Mouse (Mus musculus): ENCODE measurements at regions not wholly inside any gene's neighbourhood (a gene's known extent, or its start where the extent isn't known, plus 50 kb on each side); places are given as distances from the start of the nearest gene placed in this dataset.

- WGBS: 68% methylated on average over 13 of the region's 13 CpGs
- Histone ChIP-seq H3K27ac (ENCODE audit: low read depth, low read length) (no peak overlapping the region), H3K4me1 (ENCODE audit: insufficient read depth, low read length) (no peaks in the 10 kb centered on the region), H3K27me3 (ENCODE audit: insufficient read depth, low read length) (no peaks in the 10 kb centered on the region), H3K36me3 (ENCODE audit: insufficient read depth, low read length) (no peaks in the 10 kb centered on the region), H3K4me3 (ENCODE audit: low read depth, low read length) (no peak overlapping the region), H3K9me3 (ENCODE audit: low read length) (no peaks in the 10 kb centered on the region), H3K4me2 (ENCODE audit: low read depth, low read length, poor library complexity, severe bottlenecking) (no peak overlapping the region), H3K9ac (replicated peaks; ENCODE audit: low read length, poor library complexity, severe bottlenecking) (no peak overlapping the region)
- TF ChIP-seq CTCF (IDR thresholded peaks at IDR 0.05): no peak
- ATAC-seq (ENCODE audit: low FRiP score) (no peak), DNase-seq (ENCODE audit: low spot score) (no peak)
Observed at GRCm38 (mm10) chr10:24395999-24396784, 172.9 kb downstream of the Moxd1 start.

- WGBS: 80% methylated on average over 2 of the region's 2 CpGs
- H3K4me1 ChIP-seq (ENCODE audit: insufficient read depth, low read length): no peaks in the 10 kb centered on the region
- ATAC-seq (ENCODE audit: low FRiP score) (no peak), DNase-seq (ENCODE audit: low spot score) (no peak)
- no peak overlapping the region for H3K4me2 ChIP-seq (ENCODE audit: low read depth, low read length, poor library complexity, severe bottlenecking)
- H3K36me3 ChIP-seq (ENCODE audit: insufficient read depth, low read length): no peaks in the 10 kb centered on the region
- TF ChIP-seq CTCF (IDR thresholded peaks at IDR 0.05): no peak
- no peak overlapping the region for H3K27ac ChIP-seq (ENCODE audit: low read depth, low read length)
- no peak overlapping the region for H3K4me3 ChIP-seq (ENCODE audit: low read depth, low read length)
- H3K9me3 ChIP-seq (ENCODE audit: low read length): no peaks in the 10 kb centered on the region
- no peaks in the 10 kb centered on the region for H3K27me3 ChIP-seq (ENCODE audit: insufficient read depth, low read length)
- H3K9ac ChIP-seq (replicated peaks; ENCODE audit: low read length, poor library complexity, severe bottlenecking): no peak overlapping the region
Observed at GRCm38 (mm10) chr10:24397125-24397524, 173.8 kb downstream of the Moxd1 start.

GRCm38 (mm10) chr10:24404851-24405250 is 181.5 kb downstream of the Moxd1 start:
- Histone ChIP-seq H3K36me3 (ENCODE audit: insufficient read depth, low read length) (no peaks in the 10 kb centered on the region), H3K27ac (ENCODE audit: low read depth, low read length) (no peak overlapping the region), H3K4me1 (ENCODE audit: insufficient read depth, low read length) (peaks cover 6% of the 10 kb centered on the region; the same call in 1 of the 2 replicates), H3K9me3 (ENCODE audit: low read length) (no peaks in the 10 kb centered on the region), H3K9ac (replicated peaks; ENCODE audit: low read length, poor library complexity, severe bottlenecking) (no peak overlapping the region), H3K4me2 (ENCODE audit: low read depth, low read length, poor library complexity, severe bottlenecking) (no peak overlapping the region), H3K4me3 (ENCODE audit: low read depth, low read length) (no peak overlapping the region), H3K27me3 (ENCODE audit: insufficient read depth, low read length) (no peaks in the 10 kb centered on the region)
- TF ChIP-seq CTCF (IDR thresholded peaks at IDR 0.05): no peak
- ATAC-seq (ENCODE audit: low FRiP score) (no peak), DNase-seq (ENCODE audit: low spot score) (peak; percentile 13)
- 41% methylated on average over 4 of the region's 4 CpGs for WGBS

- WGBS: 34% methylated on average over 3 of the region's 3 CpGs
Observed at GRCm38 (mm10) chr10:24406953-24407352, 183.6 kb downstream of the Moxd1 start.

GRCm38 (mm10) chr10:24407411-24408227 is 184.3 kb downstream of the Moxd1 start:
- Histone ChIP-seq H3K4me1 (ENCODE audit: insufficient read depth, low read length) (peaks cover 6% of the 10 kb centered on the region; the same call in 1 of the 2 replicates), H3K4me3 (ENCODE audit: low read depth, low read length) (no peak overlapping the region), H3K27ac (ENCODE audit: low read depth, low read length) (no peak overlapping the region), H3K36me3 (ENCODE audit: insufficient read depth, low read length) (no peaks in the 10 kb centered on the region), H3K27me3 (ENCODE audit: insufficient read depth, low read length) (no peaks in the 10 kb centered on the region), H3K9me3 (ENCODE audit: low read length) (no peaks in the 10 kb centered on the region), H3K9ac (replicated peaks; ENCODE audit: low read length, poor library complexity, severe bottlenecking) (no peak overlapping the region), H3K4me2 (ENCODE audit: low read depth, low read length, poor library complexity, severe bottlenecking) (no peak overlapping the region)
- no peak for DNase-seq (ENCODE audit: low spot score)
- no peak for TF ChIP-seq CTCF (IDR thresholded peaks at IDR 0.05)
- 19% methylated on average over 6 of the region's 6 CpGs for WGBS
- no peak; the same call in 1 of the 2 replicates for ATAC-seq (ENCODE audit: low FRiP score)

More at GRCm38 (mm10) chr10:24406953-24407352, 183.6 kb downstream of the Moxd1 start:
- Histone ChIP-seq H3K27ac (ENCODE audit: low read depth, low read length) (no peak overlapping the region), H3K4me3 (ENCODE audit: low read depth, low read length) (no peak overlapping the region), H3K9me3 (ENCODE audit: low read length) (no peaks in the 10 kb centered on the region), H3K9ac (replicated peaks; ENCODE audit: low read length, poor library complexity, severe bottlenecking) (no peak overlapping the region), H3K4me1 (ENCODE audit: insufficient read depth, low read length) (peaks cover 6% of the 10 kb centered on the region; the same call in 1 of the 2 replicates), H3K27me3 (ENCODE audit: insufficient read depth, low read length) (no peaks in the 10 kb centered on the region), H3K36me3 (ENCODE audit: insufficient read depth, low read length) (no peaks in the 10 kb centered on the region), H3K4me2 (ENCODE audit: low read depth, low read length, poor library complexity, severe bottlenecking) (no peak overlapping the region)
- no peak for DNase-seq (ENCODE audit: low spot score)
- no peak for TF ChIP-seq CTCF (IDR thresholded peaks at IDR 0.05)
- no peak for ATAC-seq (ENCODE audit: low FRiP score)

GRCm38 (mm10) chr10:24409976-24410375 is 185.3 kb upstream of the Ccn2 start:
- H3K36me3 ChIP-seq (ENCODE audit: insufficient read depth, low read length): no peaks in the 10 kb centered on the region
- WGBS: 53% methylated on average over 1 of the region's 1 CpGs
- no peak overlapping the region for H3K4me3 ChIP-seq (ENCODE audit: low read depth, low read length)
- H3K4me1 ChIP-seq (ENCODE audit: insufficient read depth, low read length): peaks cover 6% of the 10 kb centered on the region; the same call in 1 of the 2 replicates
- DNase-seq (ENCODE audit: low spot score) (peak; percentile 23), ATAC-seq (ENCODE audit: low FRiP score) (no peak)
- H3K9me3 ChIP-seq (ENCODE audit: low read length): no peaks in the 10 kb centered on the region
- H3K4me2 ChIP-seq (ENCODE audit: low read depth, low read length, poor library complexity, severe bottlenecking): no peak overlapping the region
- H3K9ac ChIP-seq (replicated peaks; ENCODE audit: low read length, poor library complexity, severe bottlenecking): no peak overlapping the region
- no peak overlapping the region for H3K27ac ChIP-seq (ENCODE audit: low read depth, low read length)
- no peaks in the 10 kb centered on the region for H3K27me3 ChIP-seq (ENCODE audit: insufficient read depth, low read length)
- TF ChIP-seq CTCF (IDR thresholded peaks at IDR 0.05): peak; percentile 64

Measured in midbrain, postnatal 0 days (tissue).